Mouse (Mus musculus) heart, postnatal 4 days (tissue): Measurements from ENCODE around the gene Xdh. TPM values are rescaled to one million over a fixed set of nuclear protein-coding genes. Genes with fewer than 3 reads are reported as not detected.

Source experiments
- DNase-seq: peaks from one replicate; pipeline ENCODE4 v3.0.0; 2021
- total RNA-seq, 2 experiments: library from RNA; stranded (reverse); gene quantifications; 2 replicates each; pipeline ENCODE4 v1.2.3; 2021

Xdh gene
- total RNA-seq, 2 experiments from 2014 or later, result 3.7 to 4.6 TPM

- no peak for DNase-seq
Measured at GRCm38 (mm10) chr17:73941816-73942215, 8.2 kb downstream of the Xdh start.

GRCm38 (mm10) chr17:73937073-73937472 lies 12.9 kb downstream of the Xdh start:
- DNase-seq, result no peak

- no peak for DNase-seq
Measured at GRCm38 (mm10) chr17:73935163-73935562, 14.8 kb downstream of the Xdh start.

- DNase-seq, result no peak
Measured at GRCm38 (mm10) chr17:73934281-73934680, 15.7 kb downstream of the Xdh start.

GRCm38 (mm10) chr17:73933616-73934015 lies 16.4 kb downstream of the Xdh start:
- DNase-seq, result no peak

- no peak for DNase-seq
Measured at GRCm38 (mm10) chr17:73932497-73933059, 17.4 kb downstream of the Xdh start.

- DNase-seq, result no peak
Measured at GRCm38 (mm10) chr17:73919520-73919919, 30.5 kb downstream of the Xdh start.

- DNase-seq, result no peak
Measured at GRCm38 (mm10) chr17:73918944-73919381, 31.0 kb downstream of the Xdh start.

GRCm38 (mm10) chr17:73918138-73918537 lies 31.9 kb downstream of the Xdh start:
- no peak for DNase-seq

- DNase-seq, result no peak
Measured at GRCm38 (mm10) chr17:73917713-73918112, 32.3 kb downstream of the Xdh start.

- no peak for DNase-seq
Measured at GRCm38 (mm10) chr17:73914730-73915129, 35.3 kb downstream of the Xdh start.

GRCm38 (mm10) chr17:73906076-73906475 lies 43.9 kb downstream of the Xdh start:
- DNase-seq, result no peak

GRCm38 (mm10) chr17:73905043-73905750 lies 44.8 kb downstream of the Xdh start:
- no peak for DNase-seq

GRCm38 (mm10) chr17:73903121-73903520 lies 46.9 kb downstream of the Xdh start:
- no peak for DNase-seq

- DNase-seq, result no peak
Measured at GRCm38 (mm10) chr17:73902234-73902636, 47.8 kb downstream of the Xdh start.

GRCm38 (mm10) chr17:73894399-73894798 lies 55.6 kb downstream of the Xdh start:
- no peak for DNase-seq

- no peak for DNase-seq
Measured at GRCm38 (mm10) chr17:73893822-73894221, 56.2 kb downstream of the Xdh start.

GRCm38 (mm10) chr17:73893207-73893606 lies 56.8 kb downstream of the Xdh start:
- no peak for DNase-seq

- DNase-seq, result no peak
Measured at GRCm38 (mm10) chr17:73891590-73891989, 58.4 kb downstream of the Xdh start.

GRCm38 (mm10) chr17:73886071-73886785 lies 63.8 kb downstream of the Xdh start:
- DNase-seq, result no peak

- DNase-seq, result no peak
Measured at GRCm38 (mm10) chr17:73883332-73883731, 66.7 kb downstream of the Xdh start.

GRCm38 (mm10) chr17:73882194-73882593 lies 67.8 kb downstream of the Xdh start:
- DNase-seq, result peak; percentile 84

GRCm38 (mm10) chr17:73881295-73881694 lies 68.7 kb downstream of the Xdh start:
- DNase-seq, result no peak

GRCm38 (mm10) chr17:73880286-73880685 lies 69.7 kb downstream of the Xdh start:
- no peak for DNase-seq
